Mouse (Mus musculus): ENCODE results near the gene Ttc7b. TPM values are rescaled to one million over a fixed set of nuclear protein-coding genes. Genes with fewer than 3 reads are reported as not detected.

Gene Ttc7b
- total RNA-seq, 2 experiments from 2014 or later = 2.1 to 6.5 TPM

DNA sequence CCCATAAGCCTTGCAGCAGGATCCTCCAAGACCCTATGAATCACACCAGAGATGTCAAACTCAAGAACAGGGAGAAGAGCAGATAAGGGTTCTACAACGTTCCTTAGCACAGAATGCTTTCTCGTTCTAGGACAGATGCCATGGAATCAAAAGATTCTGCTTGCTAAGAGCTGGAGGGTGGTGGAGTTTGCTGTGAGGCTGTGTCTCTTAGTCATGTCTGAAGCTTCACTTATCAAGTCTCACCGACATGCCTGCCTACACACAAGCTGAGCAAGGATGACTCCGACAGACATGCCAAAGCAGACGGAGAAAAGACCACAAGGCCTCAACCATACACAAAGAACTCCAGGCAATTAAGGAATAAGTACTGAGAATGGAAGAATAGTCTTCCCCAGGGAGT, 27.4 kb downstream of the Ttc7b start:
- no peak for ATAC-seq (replicated peaks; ENCODE audit: low FRiP score, poor library complexity, severe bottlenecking)

DNA sequence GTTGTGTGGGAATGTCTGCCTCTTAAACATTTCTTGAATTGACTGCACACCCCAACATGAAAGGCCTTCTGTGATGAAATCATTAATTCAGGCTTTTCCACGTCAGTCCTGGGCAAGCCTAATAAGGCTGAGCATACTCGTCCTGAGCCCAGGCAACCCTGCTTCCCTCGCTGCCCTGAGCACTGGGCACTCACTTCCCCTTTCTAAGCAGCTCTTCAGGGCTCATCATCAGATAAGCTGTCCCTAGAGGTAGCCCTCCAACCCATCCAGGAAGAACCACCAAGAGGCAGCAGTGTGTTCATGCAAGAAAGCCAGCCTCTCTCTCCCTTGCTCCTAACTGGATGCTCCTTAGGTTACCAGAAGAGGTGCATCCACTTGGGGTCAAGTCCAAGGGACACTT, 27.9 kb downstream of the Ttc7b start:
- no peak for ATAC-seq (replicated peaks; ENCODE audit: low FRiP score, poor library complexity, severe bottlenecking)

DNA sequence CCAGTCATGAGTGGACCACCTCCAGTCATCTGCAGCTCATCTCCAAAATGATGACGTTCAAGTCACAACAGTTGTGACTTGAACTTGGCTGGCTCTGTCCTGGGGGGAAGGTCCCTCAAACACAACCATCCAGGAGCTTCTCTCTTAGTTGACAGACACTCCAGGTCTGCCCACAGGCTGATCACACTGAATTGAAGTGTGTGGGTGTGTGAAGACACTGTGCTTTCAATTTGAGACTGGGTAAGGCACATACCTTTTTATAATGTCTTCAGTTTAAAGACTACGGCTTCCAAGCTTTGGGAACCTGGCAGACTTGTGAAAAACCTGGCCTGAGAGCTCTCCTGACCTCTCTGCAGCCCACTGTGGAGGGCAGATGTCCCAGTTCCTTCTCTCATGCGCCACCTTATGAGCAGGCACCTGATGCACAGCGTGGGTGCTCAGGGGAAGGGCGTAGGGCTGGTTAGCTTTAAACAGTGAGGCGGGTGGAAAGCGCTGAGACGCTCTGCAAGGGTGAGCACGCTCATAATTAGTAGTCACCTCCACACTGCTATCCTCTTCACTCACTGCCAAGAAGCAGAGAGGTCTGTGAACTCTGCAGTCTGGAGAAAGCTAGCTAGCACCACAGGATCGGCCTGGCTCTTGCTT, 28.5 kb downstream of the Ttc7b start:
- no peak for ATAC-seq (replicated peaks; ENCODE audit: low FRiP score, poor library complexity, severe bottlenecking)

DNA sequence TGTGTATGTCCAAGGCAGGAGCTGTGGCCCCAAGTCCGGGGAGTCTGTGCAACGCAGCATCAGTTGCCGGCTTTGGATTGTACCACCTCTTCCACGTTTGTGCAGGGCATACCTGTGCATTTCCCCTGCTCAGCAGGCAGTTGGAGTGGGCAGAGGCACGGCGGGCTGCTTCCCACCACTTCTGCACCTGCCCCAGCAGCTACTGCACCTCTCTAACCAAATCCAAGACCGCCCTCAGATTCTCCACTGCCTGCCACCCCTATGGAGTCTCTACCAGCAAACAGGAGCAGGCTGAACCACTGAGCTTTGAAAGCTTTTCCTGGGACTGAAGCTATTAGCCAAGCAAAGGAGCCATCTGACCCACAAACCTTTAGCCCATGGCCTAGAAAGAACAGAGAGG, 30.8 kb downstream of the Ttc7b start:
- no peak for ATAC-seq (replicated peaks; ENCODE audit: low FRiP score, poor library complexity, severe bottlenecking)

DNA sequence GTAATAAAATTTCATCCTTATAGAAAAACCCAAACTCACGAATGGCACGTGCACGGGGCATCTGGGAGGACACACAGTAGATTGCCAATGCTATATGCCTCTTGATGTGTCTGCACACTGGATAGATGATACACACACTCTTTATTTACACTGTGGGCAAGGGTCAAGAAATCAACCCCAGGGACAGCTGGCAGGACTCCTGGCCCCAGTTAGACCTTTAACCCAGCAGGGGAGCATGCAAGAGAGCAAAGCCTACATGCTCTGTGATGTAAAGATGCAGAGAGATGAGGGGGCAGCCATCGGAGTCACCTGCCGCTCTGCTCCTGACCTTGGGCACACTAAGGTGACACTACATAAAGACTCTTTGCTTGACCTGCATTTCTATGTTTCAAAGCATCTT, 32.3 kb downstream of the Ttc7b start:
- no peak for ATAC-seq (replicated peaks; ENCODE audit: low FRiP score, poor library complexity, severe bottlenecking)

DNA sequence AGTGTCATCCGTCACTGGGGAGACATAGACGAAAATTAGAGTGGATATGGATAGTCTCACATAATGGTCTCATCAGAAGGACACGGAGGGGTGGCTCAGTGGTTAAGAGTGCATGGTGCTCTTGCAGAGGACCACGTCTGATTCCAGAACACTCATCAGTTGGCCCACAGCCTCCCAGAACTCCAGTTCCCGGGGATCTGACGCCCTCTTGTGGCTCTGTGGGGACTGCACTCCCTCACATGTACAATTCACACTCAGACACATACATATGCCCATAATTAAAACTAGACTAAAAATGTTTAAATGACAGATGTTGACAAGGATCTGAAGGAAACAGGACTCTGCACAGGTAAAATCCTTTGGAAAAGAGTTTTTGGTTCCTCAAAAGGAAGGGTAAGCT, 34.4 kb downstream of the Ttc7b start:
- no peak for ATAC-seq (replicated peaks; ENCODE audit: low FRiP score, poor library complexity, severe bottlenecking)

DNA sequence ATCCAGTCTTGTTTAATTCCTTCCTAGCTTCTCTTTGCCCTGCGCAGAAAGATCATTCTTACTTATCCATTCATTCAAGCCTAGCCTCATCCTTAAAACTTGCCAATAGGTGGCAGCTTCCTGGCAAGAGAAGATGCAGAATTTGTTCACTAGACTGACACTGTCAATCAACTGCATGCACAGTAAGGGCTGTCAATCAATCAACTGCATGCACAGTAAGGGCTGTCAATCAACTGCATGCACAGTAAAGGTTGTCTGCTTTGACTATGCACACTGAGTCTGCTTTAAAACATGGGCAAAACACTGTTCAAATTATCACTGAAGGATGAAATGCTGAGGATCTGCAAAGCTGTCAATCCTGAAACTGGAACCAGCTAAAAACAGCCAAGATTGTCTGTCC, 37.6 kb downstream of the Ttc7b start:
- no peak for ATAC-seq (replicated peaks; ENCODE audit: low FRiP score, poor library complexity, severe bottlenecking)

DNA sequence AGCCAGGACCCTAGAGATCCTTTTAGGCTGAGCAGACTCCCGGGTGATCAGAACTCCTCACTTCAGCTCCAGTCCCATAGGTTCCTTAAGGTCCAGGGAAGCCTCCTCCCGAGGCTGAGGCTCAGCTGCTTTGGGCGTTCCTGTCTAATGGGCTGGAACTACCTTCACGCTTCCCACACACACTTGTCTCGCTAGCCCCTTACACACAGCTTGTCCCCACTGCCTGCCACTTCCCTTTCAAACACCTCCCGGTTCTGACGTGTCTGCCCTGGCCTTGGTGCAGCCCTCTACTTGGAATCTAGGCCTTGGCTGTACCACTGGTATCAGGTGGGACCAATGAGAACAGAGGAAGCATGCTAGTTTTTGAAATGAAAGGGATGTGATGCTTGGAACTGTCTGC, 38.4 kb downstream of the Ttc7b start:
- no peak for ATAC-seq (replicated peaks; ENCODE audit: low FRiP score, poor library complexity, severe bottlenecking)

DNA sequence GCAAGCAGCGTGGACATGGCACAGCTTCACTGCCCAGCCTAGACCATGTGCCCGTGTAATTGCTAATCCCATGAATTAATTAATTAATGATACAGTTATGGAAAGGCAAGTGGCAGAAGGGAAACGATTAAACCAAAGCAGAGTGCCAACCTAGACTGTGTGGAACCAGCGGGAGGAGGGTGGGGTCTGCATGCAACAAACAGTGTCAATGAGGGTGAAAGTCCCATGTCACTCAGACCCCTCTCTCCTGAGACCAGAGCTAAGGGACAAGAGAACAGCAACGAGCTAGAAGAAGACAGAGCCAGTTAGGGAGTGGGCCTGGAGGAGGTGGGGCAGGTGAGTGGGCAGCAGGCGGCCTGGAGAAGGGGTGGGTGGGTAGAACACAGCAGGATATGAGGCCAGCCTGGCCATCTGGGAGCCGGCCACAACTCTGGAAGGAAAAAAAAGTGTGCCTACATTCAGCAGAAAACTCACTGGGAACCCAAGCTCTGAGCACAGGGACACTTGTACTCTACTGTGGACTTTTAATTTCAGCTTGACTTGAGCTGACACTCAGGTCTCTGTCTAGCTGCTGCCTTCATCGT, 39.1 kb downstream of the Ttc7b start:
- no peak for ATAC-seq (replicated peaks; ENCODE audit: low FRiP score, poor library complexity, severe bottlenecking)

DNA sequence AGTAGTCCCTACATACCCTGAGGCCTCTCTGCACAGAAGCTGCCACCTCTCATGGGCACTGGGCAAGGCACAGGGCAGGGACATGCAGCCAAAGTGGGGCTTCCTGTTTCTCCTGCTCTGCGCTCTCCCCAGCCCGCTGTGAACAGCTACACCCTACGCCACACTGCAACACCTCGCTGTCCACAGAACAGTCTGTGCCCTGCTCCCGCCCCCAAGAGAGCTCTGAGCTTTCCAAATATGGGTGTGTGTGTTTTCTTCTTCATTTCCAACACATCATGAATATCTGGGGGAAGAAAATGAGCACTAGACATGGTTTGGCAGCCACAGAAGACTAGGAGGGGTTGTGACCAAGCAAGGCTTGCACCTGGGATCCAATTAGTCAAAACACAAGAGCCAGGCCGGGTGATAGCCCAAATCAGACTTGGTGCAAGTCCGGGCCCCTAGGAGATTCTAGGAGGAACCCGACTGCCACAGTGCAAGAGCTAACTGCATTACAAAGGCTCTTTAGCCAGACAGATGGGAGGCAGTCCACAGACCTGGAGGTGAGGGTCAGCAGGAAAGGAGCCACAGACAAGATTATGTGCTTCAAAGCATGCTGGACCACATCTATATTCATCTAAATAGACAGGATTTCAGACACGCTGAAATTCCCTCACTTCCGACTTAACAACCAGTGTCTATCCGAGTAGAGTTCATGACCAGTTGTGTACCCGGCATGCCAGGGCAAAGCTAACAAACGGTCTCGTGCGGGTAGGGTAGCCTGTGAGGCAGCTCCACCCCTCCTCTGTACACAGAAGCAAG, 39.8 kb downstream of the Ttc7b start:
- ATAC-seq (replicated peaks; ENCODE audit: low FRiP score, poor library complexity, severe bottlenecking) = no peak

DNA sequence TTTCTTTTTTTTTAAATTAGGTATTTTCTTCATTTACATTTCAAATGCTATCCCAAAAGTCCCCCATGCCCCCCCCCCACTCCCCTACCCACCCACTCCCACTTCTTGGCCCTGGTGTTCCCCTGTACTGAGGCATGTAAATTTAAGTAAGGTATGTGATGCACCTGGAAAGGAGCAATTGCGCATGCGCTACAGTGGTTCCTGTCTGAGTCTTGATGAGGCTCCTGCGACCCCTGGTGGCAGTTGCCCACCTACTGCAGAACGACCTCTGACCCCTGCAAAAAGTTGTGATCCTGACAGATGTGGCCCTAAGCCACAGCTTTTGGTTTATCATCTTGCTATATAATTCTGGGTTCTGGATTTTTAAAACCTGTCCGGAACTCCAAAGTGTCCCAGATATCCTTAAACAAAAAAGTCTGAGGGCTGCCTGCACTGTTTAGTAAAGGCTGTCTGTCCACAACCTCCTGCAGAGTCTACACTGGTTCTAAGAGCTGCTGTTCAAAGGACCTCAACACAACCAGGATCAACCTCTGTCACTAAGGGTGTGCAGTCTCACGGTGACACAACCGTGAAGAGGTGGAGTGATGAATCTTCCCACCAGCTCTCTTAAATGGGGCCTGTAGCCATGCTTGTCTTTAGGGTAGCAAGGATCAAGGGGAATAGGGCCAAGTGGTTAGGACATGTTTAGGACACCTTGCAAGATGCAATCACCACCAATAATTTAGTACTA, 40.6 kb downstream of the Ttc7b start:
- ATAC-seq (replicated peaks; ENCODE audit: low FRiP score, poor library complexity, severe bottlenecking) = no peak

DNA sequence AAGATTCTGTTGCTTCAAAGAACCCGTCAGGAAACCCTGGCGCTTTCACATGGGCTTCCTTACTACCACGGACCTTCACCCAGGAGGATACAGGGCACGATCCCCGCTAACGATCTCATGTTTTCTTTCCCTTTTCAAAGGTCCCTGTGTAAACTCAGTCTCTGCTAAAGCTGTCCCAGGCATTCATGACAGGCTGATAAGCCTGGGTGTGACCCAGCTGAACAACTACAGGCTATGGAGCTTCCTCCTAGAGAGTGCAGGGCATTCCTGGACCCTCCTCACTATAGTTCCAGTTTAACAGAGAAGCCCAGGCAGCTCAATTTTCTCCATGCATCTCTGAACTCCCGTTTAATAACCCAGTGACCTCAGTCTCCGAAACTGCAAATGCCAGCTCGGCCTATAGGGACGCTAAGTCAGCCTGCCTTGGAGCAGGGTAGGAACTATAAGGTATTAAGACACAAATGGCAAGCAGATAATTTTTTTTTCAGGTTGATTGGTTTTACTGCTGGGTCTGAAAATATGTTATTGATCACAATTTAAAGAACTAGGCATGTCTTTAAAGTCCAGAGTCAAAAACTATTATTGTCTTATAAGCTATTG, 41.3 kb downstream of the Ttc7b start:
- ATAC-seq (replicated peaks; ENCODE audit: low FRiP score, poor library complexity, severe bottlenecking) = no peak

DNA sequence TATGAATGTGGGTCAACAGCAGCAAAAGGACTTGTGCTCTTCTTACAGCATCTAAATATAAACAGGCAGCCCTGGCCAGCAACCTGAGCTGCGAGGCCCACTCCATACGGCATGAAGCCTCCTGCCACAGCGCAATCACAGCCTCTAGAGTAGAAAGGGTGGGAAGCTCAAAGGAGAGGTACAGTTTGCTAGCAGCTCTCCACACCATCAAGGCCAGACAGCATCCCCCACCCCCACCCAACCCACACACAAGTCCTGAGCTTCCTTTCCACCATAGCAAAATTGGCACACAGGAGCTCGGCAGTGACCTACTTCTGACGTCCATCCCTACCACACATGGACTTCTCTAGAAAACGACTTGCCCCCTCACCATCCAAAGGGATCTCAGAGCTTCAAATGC, 42.0 kb downstream of the Ttc7b start:
- ATAC-seq (replicated peaks; ENCODE audit: low FRiP score, poor library complexity, severe bottlenecking) = no peak

DNA sequence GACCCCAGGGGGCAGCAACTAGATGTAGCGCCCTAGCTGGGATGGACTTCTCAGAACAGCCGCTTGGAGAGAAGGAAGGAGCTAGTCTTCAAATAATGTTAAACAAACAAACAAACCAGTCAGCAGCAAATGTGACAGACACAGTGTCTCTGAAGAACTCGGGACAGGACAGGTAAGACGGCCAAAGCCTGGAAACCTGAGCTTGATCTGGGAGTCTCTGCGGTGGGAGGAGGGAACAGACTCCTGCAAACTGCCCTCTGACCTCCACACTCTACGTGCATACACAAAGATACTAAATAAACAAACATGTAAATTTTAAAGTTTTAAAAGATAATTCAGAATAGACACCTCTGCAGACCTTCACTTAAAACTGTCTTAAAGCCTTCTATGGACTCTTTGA, 42.5 kb downstream of the Ttc7b start:
- ATAC-seq (replicated peaks; ENCODE audit: low FRiP score, poor library complexity, severe bottlenecking) = no peak

DNA sequence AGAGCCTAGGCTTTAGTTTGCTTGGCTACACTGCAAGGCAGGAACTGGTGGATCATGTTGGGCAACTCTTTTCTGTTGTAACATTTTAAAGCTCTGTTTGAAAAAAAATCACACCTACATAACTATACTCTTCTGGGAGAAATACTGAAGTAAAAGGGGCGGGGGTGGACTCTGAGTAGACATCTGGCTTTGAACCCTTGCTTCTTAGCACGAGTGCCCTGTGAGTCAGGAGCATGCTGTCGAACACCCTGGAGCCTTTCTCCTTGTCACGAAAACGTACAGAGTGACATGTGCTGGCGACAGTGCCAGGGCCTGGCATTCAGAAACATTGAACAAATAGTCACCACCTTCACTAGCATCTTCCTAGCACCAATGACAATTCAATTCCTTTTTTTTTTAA, 43.2 kb downstream of the Ttc7b start:
- no peak for ATAC-seq (replicated peaks; ENCODE audit: low FRiP score, poor library complexity, severe bottlenecking)

DNA sequence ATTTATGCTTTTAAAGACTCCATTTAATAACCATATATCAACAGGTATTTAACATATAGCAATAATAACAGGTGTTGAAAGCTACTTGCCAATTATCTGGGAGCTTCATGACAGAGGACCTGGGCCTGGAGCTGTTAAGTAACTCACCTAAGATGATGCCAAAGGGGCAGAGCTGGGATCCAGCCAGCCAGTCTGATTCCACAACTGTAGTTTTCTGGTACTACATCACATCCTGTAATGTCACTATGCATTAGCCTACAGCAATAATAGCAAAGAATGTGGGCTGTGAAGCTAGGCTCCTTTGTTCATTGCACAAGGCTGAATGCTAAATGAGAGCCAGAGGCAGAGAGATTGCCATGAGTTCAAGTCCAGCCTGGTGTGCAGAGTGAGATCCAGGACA, 44.3 kb downstream of the Ttc7b start:
- no peak for ATAC-seq (replicated peaks; ENCODE audit: low FRiP score, poor library complexity, severe bottlenecking)

DNA sequence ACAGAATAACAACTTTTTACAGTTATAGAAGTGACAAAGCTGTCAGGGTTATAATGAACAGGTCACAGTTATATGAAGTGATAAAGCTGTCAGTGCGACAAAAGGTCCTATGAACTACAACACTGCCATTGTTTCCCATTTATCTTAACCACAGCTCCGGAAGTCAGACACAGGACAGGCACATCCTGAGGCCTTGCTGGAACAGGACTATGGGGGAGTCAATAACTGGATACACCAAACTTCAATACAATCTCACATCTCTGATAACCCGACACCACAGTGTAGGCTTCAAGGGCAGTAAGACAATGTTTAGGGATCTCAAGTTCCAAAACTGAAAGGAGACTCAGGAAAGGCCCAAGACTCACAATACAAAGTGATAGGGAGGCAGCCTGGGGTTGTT, 45.1 kb downstream of the Ttc7b start:
- ATAC-seq (replicated peaks; ENCODE audit: low FRiP score, poor library complexity, severe bottlenecking) = no peak

DNA sequence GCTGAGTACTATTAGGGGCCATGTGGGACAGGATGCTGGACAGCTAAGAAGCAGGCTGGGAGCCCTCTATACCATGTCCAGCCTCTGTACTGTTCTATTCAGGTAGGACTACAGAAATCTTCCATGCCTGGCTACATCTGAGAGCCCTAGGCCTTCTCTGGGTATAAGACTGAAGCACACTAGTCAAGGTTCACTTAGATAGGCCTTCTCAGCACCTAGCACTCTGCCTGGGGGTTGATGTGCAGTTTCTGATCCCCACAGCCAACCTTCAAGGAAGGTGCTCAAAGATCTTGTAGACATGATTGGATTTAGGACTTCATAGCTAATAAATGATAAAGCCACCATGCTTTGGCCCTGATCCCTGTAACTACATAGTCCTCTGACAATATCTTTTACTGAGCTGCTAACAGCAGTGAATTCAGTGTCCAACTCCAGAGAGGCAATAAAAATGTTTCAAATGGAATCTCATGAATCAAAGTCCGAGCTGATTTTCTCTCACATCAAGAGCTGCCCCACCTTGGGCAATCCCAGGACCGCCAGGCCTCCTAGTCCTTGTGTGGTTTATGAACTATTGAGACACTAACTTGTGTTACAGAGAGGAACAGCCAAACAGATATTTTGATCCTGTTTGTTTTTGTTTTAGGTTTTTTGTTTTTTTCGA, 45.8 kb downstream of the Ttc7b start:
- no peak for ATAC-seq (replicated peaks; ENCODE audit: low FRiP score, poor library complexity, severe bottlenecking)

DNA sequence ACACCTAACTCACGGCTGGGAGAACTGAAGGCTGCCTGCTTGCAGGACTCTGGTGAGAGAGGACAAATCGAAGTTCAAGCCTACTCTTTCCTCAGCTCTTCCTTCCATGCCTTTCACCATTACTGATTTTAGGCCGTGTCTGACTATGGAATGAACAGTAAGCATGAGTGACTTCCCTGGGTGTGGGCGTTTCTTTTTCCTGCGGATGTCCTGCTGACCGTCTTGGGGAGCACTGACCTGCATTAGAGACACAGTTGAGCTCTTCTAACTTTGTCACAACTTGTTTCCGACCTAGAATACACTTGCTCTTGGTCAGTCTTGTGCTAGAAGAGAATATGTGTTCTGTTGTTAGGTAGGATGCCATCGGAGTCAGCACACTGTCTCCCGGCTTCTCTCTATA, 50.3 kb downstream of the Ttc7b start:
- no peak for ATAC-seq (replicated peaks; ENCODE audit: low FRiP score, poor library complexity, severe bottlenecking)
